Mouse (Mus musculus) embryonic facial prominence, embryonic 11.5 days (tissue): ENCODE measurements at regions not wholly inside any gene's neighbourhood (a gene's known extent, or its start where the extent isn't known, plus 50 kb on each side); places are given as distances from the start of the nearest gene placed in this dataset.

Source experiments
- ATAC-seq: fragments of 200-750 bp; cut with Nextera tagmentation; replicated peaks from 2 replicates; pipeline ENCODE4 v1.8.0; 2017; ENCODE audit warnings: low read depth; ENCODE audit not compliant: insufficient number of reproducible peaks, low FRiP score, low TSS enrichment
- DNase-seq: peaks from one replicate; pipeline ENCODE4 v3.0.0-alpha.2; 2015; ENCODE audit warnings: low spot score
- H3K27ac ChIP-seq: fragments of 300-500 bp; sonication (generic); replicated peaks from 2 replicates; pipeline ENCODE4 v1.5.1; 2014; ENCODE audit warnings: mild to moderate bottlenecking, low read depth, low read length, control low read depth
- H3K27me3 ChIP-seq: fragments of 300-500 bp; sonication (generic); 2 replicates; pipeline ENCODE4 v1.6.1; 2014; ENCODE audit warnings: mild to moderate bottlenecking, low read length, moderate library complexity, mixed read lengths; ENCODE audit not compliant: control insufficient read depth, insufficient read depth
- H3K36me3 ChIP-seq: fragments of 300-500 bp; sonication (generic); replicated peaks from 2 replicates; pipeline ENCODE4 v1.6.1; 2014; ENCODE audit warnings: low read depth, mild to moderate bottlenecking, low read length, moderate library complexity, mixed read lengths; ENCODE audit not compliant: control insufficient read depth, insufficient read depth
- H3K4me1 ChIP-seq: fragments of 300-500 bp; sonication (generic); 2 replicates; pipeline ENCODE4 v1.6.1; 2014; ENCODE audit warnings: low read length, mixed read lengths; ENCODE audit not compliant: control insufficient read depth, insufficient read depth
- H3K4me2 ChIP-seq: fragments of 300-500 bp; sonication (generic); 2 replicates; pipeline ENCODE4 v1.6.1; 2014; ENCODE audit warnings: low read depth, mild to moderate bottlenecking, control low read depth, low read length, moderate library complexity
- H3K4me3 ChIP-seq: fragments of 300-500 bp; sonication (generic); 2 replicates; pipeline ENCODE4 v1.5.1; 2014; ENCODE audit warnings: low read depth, low read length, control low read depth
- H3K9ac ChIP-seq: fragments of 300-500 bp; sonication (generic); replicated peaks from 2 replicates; pipeline ENCODE4 v1.6.1; 2014; ENCODE audit warnings: mild to moderate bottlenecking, control low read depth, low read length
- H3K9me3 ChIP-seq: fragments of 300-500 bp; sonication (generic); replicated peaks from 2 replicates; pipeline ENCODE4 v1.6.1; 2016; ENCODE audit warnings: mild to moderate bottlenecking, low read length, inconsistent platforms, mixed read lengths; ENCODE audit not compliant: control insufficient read depth
- WGBS: fragments of 180-500 bp; shearing (Covaris S2); extraction: QIAGEN DNeasy Blood & Tissue Kit; methylation state at CpG from one replicate; pipeline ENCODE4 v1.1.7; 2014; 5-methylcytosine and 5-hydroxymethylcytosine counted together

- 90% methylated on average over 3 of the region's 3 CpGs for WGBS
- H3K36me3 ChIP-seq: no peaks in the 10 kb centered on the region
- no peak for ATAC-seq
- no peaks in the 10 kb centered on the region for H3K9me3 ChIP-seq
- H3K4me1 ChIP-seq: no peaks in the 10 kb centered on the region
- no peak for DNase-seq
- no peak overlapping the region for H3K4me2 ChIP-seq
- no peak overlapping the region for H3K4me3 ChIP-seq
- H3K27ac ChIP-seq: no peak overlapping the region
- no peaks in the 10 kb centered on the region for H3K27me3 ChIP-seq
- no peak overlapping the region for H3K9ac ChIP-seq
These were observed 89.6 kb upstream of the Ednrb start for GRCm38 (mm10) chr14:103933813-103934212.

DNA sequence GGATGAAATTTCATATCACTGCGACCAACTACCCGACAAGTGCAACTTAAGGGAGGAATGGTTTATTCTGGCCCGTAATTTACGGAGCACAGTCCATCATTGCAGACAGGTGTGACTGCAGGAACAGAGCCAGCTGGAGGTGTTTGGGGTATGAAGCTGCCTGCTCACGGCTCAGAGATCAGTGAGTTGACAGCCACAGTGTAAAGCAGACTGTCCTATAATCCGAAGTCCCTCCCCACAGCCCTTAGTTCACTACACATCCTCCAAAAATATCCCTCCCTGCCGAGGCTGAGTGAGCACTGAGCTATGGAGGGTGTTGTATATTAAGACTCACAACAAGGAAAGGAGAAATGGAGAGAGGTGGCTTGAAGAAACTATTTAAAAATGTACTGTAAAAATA lies 88.0 kb upstream of the Ednrb start:
- 81% methylated on average over 7 of the region's 7 CpGs for WGBS
- Histone ChIP-seq H3K27me3 (no peaks in the 10 kb centered on the region), H3K9me3 (no peaks in the 10 kb centered on the region), H3K4me3 (no peak overlapping the region), H3K4me2 (no peak overlapping the region), H3K27ac (no peak overlapping the region), H3K4me1 (no peaks in the 10 kb centered on the region), H3K9ac (no peak overlapping the region), H3K36me3 (no peaks in the 10 kb centered on the region)
- ATAC-seq: no peak
- no peak for DNase-seq

DNA sequence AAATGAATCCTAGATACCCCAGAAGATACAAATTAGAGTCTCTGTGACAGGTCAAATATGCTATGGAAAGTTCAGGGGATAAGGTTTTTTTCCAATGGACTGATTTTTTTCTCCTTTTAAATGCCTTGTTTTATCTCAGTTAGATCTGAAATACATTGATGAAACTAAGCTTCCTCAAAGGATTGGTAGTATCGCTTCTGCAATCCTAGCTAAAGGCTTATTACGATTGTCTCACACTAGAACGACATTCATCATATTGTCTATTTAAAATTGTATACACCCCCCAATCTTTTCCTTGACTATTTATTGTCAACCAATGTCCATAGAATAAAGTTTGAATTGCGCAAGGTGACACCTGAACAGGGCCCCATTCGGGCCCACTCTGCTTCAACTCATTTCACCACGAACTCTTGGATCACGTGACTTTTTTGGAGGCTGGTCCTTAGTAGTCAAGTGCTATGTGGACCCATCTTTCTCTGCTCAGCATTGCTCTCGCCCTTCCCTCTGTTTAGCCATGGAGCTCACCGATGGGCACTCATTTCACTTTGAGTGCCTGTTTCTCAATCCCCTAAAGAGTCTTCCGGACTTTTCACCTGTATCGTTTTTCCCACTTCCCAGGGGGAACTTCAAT lies 85.6 kb upstream of the Ednrb start:
- 89% methylated on average over 11 of the region's 11 CpGs for WGBS
- ATAC-seq: no peak

GRCm38 (mm10) chr14:103929155-103929729 lies 85.0 kb upstream of the Ednrb start:
- WGBS: 81% methylated on average over 6 of the region's 6 CpGs
- Histone ChIP-seq H3K27me3 (no peaks in the 10 kb centered on the region), H3K4me3 (no peak overlapping the region), H3K4me2 (no peak overlapping the region), H3K27ac (no peak overlapping the region), H3K4me1 (no peaks in the 10 kb centered on the region), H3K36me3 (no peaks in the 10 kb centered on the region), H3K9me3 (no peaks in the 10 kb centered on the region), H3K9ac (no peak overlapping the region)
- no peak for DNase-seq
- ATAC-seq: no peak

More for the DNA sequence above, 85.6 kb upstream of the Ednrb start:
- no peak for DNase-seq
- Histone ChIP-seq H3K27me3 (no peaks in the 10 kb centered on the region), H3K4me2 (no peak overlapping the region), H3K27ac (no peak overlapping the region), H3K4me3 (no peak overlapping the region), H3K9ac (no peak overlapping the region), H3K36me3 (no peaks in the 10 kb centered on the region), H3K4me1 (no peaks in the 10 kb centered on the region), H3K9me3 (no peaks in the 10 kb centered on the region)

DNA sequence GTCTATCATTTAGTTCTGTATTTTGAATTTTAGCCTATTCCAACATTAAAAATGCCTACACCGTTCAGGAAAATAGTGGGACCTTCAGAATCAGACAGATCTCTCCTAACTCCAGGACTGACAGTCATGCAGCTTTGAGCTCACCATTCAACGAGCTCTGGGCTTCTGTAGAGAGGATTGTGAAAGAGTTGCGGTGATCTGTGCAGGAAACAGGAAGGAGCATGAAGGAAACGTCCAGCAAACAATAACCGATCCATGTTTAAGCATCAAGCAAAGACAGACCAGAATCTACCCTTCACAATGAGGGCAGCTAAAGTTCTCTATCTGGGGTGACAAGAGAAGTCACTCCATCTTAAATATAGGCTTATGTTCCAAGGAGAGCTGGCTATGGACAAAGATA lies 76.0 kb upstream of the Ednrb start:
- Histone ChIP-seq H3K27me3 (no peaks in the 10 kb centered on the region), H3K4me2 (no peak overlapping the region), H3K27ac (no peak overlapping the region), H3K4me3 (no peak overlapping the region), H3K36me3 (no peaks in the 10 kb centered on the region), H3K9ac (no peak overlapping the region), H3K4me1 (no peaks in the 10 kb centered on the region), H3K9me3 (no peaks in the 10 kb centered on the region)
- DNase-seq (no peak), ATAC-seq (no peak)
- 79% methylated on average over 5 of the region's 5 CpGs for WGBS

GRCm38 (mm10) chr14:103919380-103919779 lies 75.2 kb upstream of the Ednrb start:
- DNase-seq: no peak
- 58% methylated on average over 4 of the region's 4 CpGs for WGBS
- ATAC-seq: no peak

DNA sequence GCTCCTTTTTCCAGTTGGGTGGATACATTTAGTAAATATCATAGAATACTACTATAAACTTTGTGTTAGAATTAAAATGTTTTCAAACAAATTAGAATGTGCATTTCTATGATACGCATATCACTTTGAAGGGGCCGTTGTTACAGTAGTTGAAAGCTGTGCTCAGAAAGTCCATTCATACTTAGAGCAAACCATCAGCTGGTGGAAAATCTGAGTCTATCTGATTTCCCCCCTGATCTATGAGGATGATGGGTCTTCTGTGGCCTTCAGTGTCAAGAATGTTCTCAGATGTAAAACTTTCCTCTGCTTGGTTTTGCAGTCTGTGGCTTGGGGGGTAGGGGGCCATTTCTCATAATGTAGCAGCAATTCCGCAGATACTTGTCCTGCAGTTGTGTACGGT lies 69.3 kb upstream of the Ednrb start:
- no peaks in the 10 kb centered on the region for H3K9me3 ChIP-seq
- H3K27ac ChIP-seq: no peak overlapping the region
- no peak for DNase-seq
- H3K4me3 ChIP-seq: no peak overlapping the region
- H3K4me2 ChIP-seq: no peak overlapping the region
- no peaks in the 10 kb centered on the region for H3K36me3 ChIP-seq
- H3K27me3 ChIP-seq: no peaks in the 10 kb centered on the region
- no peak for ATAC-seq
- H3K4me1 ChIP-seq: no peaks in the 10 kb centered on the region
- WGBS: 92% methylated on average over 4 of the region's 4 CpGs
- no peak overlapping the region for H3K9ac ChIP-seq

More at GRCm38 (mm10) chr14:103919380-103919779, 75.2 kb upstream of the Ednrb start:
- H3K9ac ChIP-seq: no peak overlapping the region
- no peak overlapping the region for H3K4me2 ChIP-seq
- no peaks in the 10 kb centered on the region for H3K4me1 ChIP-seq
- no peaks in the 10 kb centered on the region for H3K9me3 ChIP-seq
- H3K27ac ChIP-seq: no peak overlapping the region
- H3K4me3 ChIP-seq: no peak overlapping the region
- H3K36me3 ChIP-seq: no peaks in the 10 kb centered on the region
- no peaks in the 10 kb centered on the region for H3K27me3 ChIP-seq

- Histone ChIP-seq H3K36me3 (no peaks in the 10 kb centered on the region), H3K4me1 (no peaks in the 10 kb centered on the region), H3K27me3 (no peaks in the 10 kb centered on the region), H3K27ac (no peak overlapping the region), H3K9me3 (no peaks in the 10 kb centered on the region), H3K9ac (no peak overlapping the region), H3K4me2 (no peak overlapping the region), H3K4me3 (no peak overlapping the region)
- DNase-seq (no peak), ATAC-seq (no peak)
- 85% methylated on average over 4 of the region's 4 CpGs for WGBS
These were observed 67.5 kb upstream of the Ednrb start for GRCm38 (mm10) chr14:103911707-103912106.
